Comparison of ENCODE assay signal across 8 mouse cellular contexts in the genomic region with DNA sequence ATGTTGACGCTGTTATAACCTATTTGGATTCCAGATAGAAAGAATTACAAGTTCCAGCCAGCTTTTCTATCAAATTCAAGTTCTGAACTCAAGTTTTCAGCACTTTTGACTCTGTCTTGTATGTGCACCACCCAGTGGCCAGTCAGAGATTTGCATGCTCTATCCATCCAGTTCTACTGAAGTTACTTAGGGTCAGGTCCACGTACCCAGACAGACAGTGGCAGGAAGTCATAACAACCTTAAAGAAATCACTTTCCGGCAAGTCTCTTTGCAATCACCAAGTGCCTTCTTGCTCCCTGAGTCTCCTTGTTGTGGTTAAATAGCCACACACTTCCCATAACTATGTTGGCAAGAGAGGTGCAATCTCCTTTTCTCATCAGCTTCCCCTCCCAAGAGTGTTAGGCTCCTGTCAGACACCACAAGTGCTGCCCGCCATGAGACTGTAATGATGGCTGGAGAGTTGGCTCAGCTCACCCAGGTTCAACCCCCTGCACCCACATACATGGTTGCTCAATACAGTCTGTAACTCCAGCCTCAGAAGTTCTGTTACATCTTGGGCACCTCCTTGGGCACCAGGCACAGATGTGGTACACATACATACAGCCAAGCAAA. TPM values are rescaled to one million over a fixed set of nuclear protein-coding genes. Genes with fewer than 3 reads are reported as not detected.
DNase-seq lines count a peak whose midpoint lies in the region; ATAC-seq and TF ChIP-seq lines count a peak whose summit lies in the region.

No protein-coding gene starts in this region.

- 50% methylated on average over 4 of the region's 4 CpGs for WGBS in hindbrain, postnatal 0 days
- WGBS in liver, embryonic 14.5 days (ENCODE audit: insufficient replicate concordance): 8% methylated on average over 4 of the region's 4 CpGs

- no peaks in the 10 kb centered on the region for H3K4me1 ChIP-seq in hindbrain, postnatal 0 days (ENCODE audit: insufficient read depth, low read length)
- peaks cover 7 to 11% of the 10 kb centered on the region in 2 experiments for H3K4me1 ChIP-seq in liver, embryonic 14.5 days (replicated peaks; ENCODE audit: control insufficient read depth in 2 of 2, insufficient read depth in 2 of 2, low read length in 1 of 2)

- no peak overlapping the region for H3K4me3 ChIP-seq in hindbrain, postnatal 0 days (ENCODE audit: low read length)
- no peak overlapping the region for H3K4me3 ChIP-seq in liver, embryonic 14.5 days (ENCODE audit: insufficient read depth in 1 of 2, low read depth in 2 of 2, low read length in 2 of 2)

- peak; percentile 43 for DNase-seq in cerebellum, adult 8-10 months
- DNase-seq in cerebellum, adult 11 months: no peak
- peak; percentile 72 to 77 for DNase-seq in right cerebral cortex, adult 2 months (ENCODE audit: low spot score in 2 of 2)
- DNase-seq in right cerebral cortex, postnatal 36 days (ENCODE audit: low spot score in 2 of 2): no peak
- peak; percentile 70 to 73 for DNase-seq in cerebellum, postnatal 10 days
- peak; percentile 60 for DNase-seq in hindbrain, postnatal 0 days (ENCODE audit: low spot score)
- DNase-seq in liver, embryonic 14.5 days (ENCODE audit: low read depth in 3 of 3, low spot score in 3 of 3): peak; percentile 34 to 47 (median 40)
- peak; percentile 56 for DNase-seq in right cerebral cortex, postnatal 4 days

- no peak for TF ChIP-seq EP300 in liver, embryonic 14.5 days (IDR thresholded peaks at IDR 0.05; ENCODE audit: low read depth)

- no peak overlapping the region for H3K27ac ChIP-seq in hindbrain, postnatal 0 days
- H3K27ac ChIP-seq in liver, embryonic 14.5 days: no peak overlapping the region

- no peak for ATAC-seq in hindbrain, postnatal 0 days
- ATAC-seq in liver, embryonic 14.5 days (ENCODE audit: insufficient read depth): 0 out of 2 replicates have a peak, but pooled peaks have one; percentile 35

- H3K27me3 ChIP-seq in hindbrain, postnatal 0 days (ENCODE audit: insufficient read depth, low read length): no peaks in the 10 kb centered on the region
- no peaks in the 10 kb centered on the region for H3K27me3 ChIP-seq in liver, embryonic 14.5 days (ENCODE audit: control insufficient read depth, insufficient read depth, low read length)

- no peak overlapping the region for H3K9ac ChIP-seq in hindbrain, postnatal 0 days (replicated peaks; ENCODE audit: low read length)
- no peak overlapping the region for H3K9ac ChIP-seq in liver, embryonic 14.5 days (replicated peaks)

- no peak overlapping the region for H3K4me2 ChIP-seq in hindbrain, postnatal 0 days (ENCODE audit: low read depth, low read length)
- no peak overlapping the region for H3K4me2 ChIP-seq in liver, embryonic 14.5 days (ENCODE audit: low read depth)

- no peaks in the 10 kb centered on the region for H3K9me3 ChIP-seq in hindbrain, postnatal 0 days (ENCODE audit: low read length)
- no peaks in the 10 kb centered on the region for H3K9me3 ChIP-seq in liver, embryonic 14.5 days (ENCODE audit: control insufficient read depth, low read length)

- peak; percentile 78 for TF ChIP-seq CTCF in hindbrain, postnatal 0 days (IDR thresholded peaks at IDR 0.05; ENCODE audit: low read depth)
- TF ChIP-seq CTCF in liver, embryonic 14.5 days (IDR thresholded peaks at IDR 0.05; ENCODE audit: low read depth): peak; percentile 80

- no peaks in the 10 kb centered on the region for H3K36me3 ChIP-seq in hindbrain, postnatal 0 days (ENCODE audit: insufficient read depth, low read length)
- no peaks in the 10 kb centered on the region for H3K36me3 ChIP-seq in liver, embryonic 14.5 days (replicated peaks; ENCODE audit: control insufficient read depth, insufficient read depth, low read depth)

RNA-seq across cellular contexts. Expression of gene Ccdc96, which starts 54.3 kb away (rescaled TPM):
- total RNA-seq in hindbrain, postnatal 0 days (2014; rRNA removed): 0.63 and 1.3 TPM in 2 replicates
- polyA plus RNA-seq in hindbrain, postnatal 0 days (2015; fragmentation: Nextera tagmentation; extraction: Ambion mirVana): 2.1 and 2.4 TPM in 2 replicates
- polyA plus RNA-seq in liver, embryonic 14.5 days (2012; rRNA removed): 0.10 and 0.11 TPM in 2 replicates
- 0.11 and 0.18 TPM in 2 replicates for polyA plus RNA-seq in liver, embryonic 14.5 days (2014; fragmentation: Nextera tagmentation; extraction: Ambion mirVana)

RNA-seq across cellular contexts. Expression of gene Tbc1d14, which starts 54.4 kb away (rescaled TPM):
- 22.9 and 28.6 TPM in 2 replicates for total RNA-seq in hindbrain, postnatal 0 days (2014; rRNA removed)
- 43.2 and 46.4 TPM in 2 replicates for polyA plus RNA-seq in hindbrain, postnatal 0 days (2015; fragmentation: Nextera tagmentation; extraction: Ambion mirVana)
- 8.1 and 8.2 TPM in 2 replicates for polyA plus RNA-seq in liver, embryonic 14.5 days (2012; rRNA removed)
- 6.8 and 8.5 TPM in 2 replicates for polyA plus RNA-seq in liver, embryonic 14.5 days (2014; fragmentation: Nextera tagmentation; extraction: Ambion mirVana)

RNA-seq across cellular contexts. Expression of gene Tada2b, which starts 54.6 kb away (rescaled TPM):
- total RNA-seq in hindbrain, postnatal 0 days (2014; rRNA removed): 18.9 and 25.8 TPM in 2 replicates
- 3.4 and 3.9 TPM in 2 replicates for polyA plus RNA-seq in hindbrain, postnatal 0 days (2015; fragmentation: Nextera tagmentation; extraction: Ambion mirVana)
- polyA plus RNA-seq in liver, embryonic 14.5 days (2012; rRNA removed): 3.7 and 4.6 TPM in 2 replicates
- 1.4 and 2.2 TPM in 2 replicates for polyA plus RNA-seq in liver, embryonic 14.5 days (2014; fragmentation: Nextera tagmentation; extraction: Ambion mirVana)

Comparison
In these comparisons a context has a peak if more than half of its experiments do, and no peak if none do; other contexts are left out.
1. DNase-seq: peak in cerebellum, adult 8-10 months (single experiment), right cerebral cortex, adult 2 months (2 of 2), cerebellum, postnatal 10 days (2 of 2), hindbrain, postnatal 0 days (single experiment), liver, embryonic 14.5 days (3 of 3) and right cerebral cortex, postnatal 4 days (single experiment); none in cerebellum, adult 11 months (single experiment) and right cerebral cortex, postnatal 36 days (0 of 2).